Mouse (Mus musculus) embryonic fibroblast, embryonic 13.5 days (primary cell): ENCODE measurements around the gene Idh3g. TPM values are rescaled to one million over a fixed set of nuclear protein-coding genes. Genes with fewer than 3 reads are reported as not detected.
A peak's percentile ranks its signal among the peaks of the same experiment; 100 is the strongest.

Source experiments
- H3K27ac ChIP-seq: 2 replicates; pipeline ENCODE4 v1.5.1; 2012; ENCODE audit warnings: low read length, control low read depth, inconsistent platforms; ENCODE audit not compliant: insufficient read depth
- H3K4me1 ChIP-seq: 2 replicates; pipeline ENCODE4 v1.6.1; 2011; ENCODE audit warnings: low read length; ENCODE audit not compliant: control insufficient read depth, insufficient read depth
- H3K4me3 ChIP-seq: 2 replicates; pipeline ENCODE4 v1.5.1; 2011; ENCODE audit warnings: mild to moderate bottlenecking, control low read depth, low read length; ENCODE audit not compliant: insufficient read depth
- CTCF ChIP-seq: IDR thresholded peaks from 2 replicates; pipeline ENCODE4 v1.5.1; 2011; ENCODE audit warnings: mild to moderate bottlenecking, control low read depth, low read length, moderate library complexity, borderline replicate concordance; ENCODE audit not compliant: insufficient read depth
- POLR2A ChIP-seq: IDR thresholded peaks from 2 replicates; pipeline ENCODE4 v1.6.1; 2011; ENCODE audit warnings: low read depth, mild to moderate bottlenecking, control low read depth, low read length, moderate library complexity
- polyA plus RNA-seq: library from polyadenylated mRNA; stranded (reverse); fragments of >200 nt; gene quantifications from 2 replicates; pipeline ENCODE4 v1.2.4, GENCODE M21; 2011; ENCODE audit warnings: low read depth; ENCODE audit not compliant: missing spikeins, insufficient read length

The Idh3g gene
- polyA plus RNA-seq = 94.8 and 115 TPM in 2 replicates

DNA sequence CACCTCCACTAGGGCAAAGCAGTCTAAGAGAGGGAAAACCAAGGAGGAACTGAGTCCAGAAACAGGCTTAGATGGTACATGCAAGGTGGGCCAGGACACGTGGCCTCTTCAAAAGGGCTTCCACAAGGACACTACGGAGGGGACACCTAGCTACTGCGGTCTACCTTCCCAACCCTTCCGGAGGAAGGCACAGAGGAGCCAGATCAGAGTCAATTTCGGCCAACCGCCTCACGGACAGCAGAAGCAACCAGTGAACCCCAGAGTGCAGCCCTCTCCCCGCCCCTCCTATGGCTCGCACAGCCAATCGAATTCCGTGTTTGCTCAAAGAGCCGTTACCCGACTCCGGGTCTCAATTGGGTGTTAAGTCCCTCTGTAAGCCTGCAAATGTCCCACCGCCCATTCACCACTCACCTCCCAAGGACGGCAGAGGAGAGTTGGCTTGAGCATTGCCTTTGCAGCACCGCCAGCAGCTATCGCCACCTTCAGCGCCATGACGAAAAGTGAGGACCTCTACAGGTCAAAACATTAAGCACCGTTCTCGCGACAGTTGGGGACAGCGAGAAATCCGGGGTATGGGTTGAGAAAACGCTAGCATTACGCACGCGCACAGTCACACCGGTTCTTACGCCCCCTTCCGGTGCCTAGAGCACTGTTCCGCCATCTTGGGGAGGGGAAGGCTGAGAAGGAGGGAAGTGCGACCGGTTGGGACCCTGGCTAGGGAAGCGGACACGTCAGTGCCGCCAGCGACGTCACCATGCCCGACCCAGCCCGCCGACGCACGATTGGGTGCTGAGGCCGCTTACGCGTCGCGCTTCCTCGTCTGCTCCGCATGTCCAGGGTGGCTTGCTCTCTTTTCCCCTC, at the start of gene Idh3g, which contains the start of gene Ssr4:
Idh3g (minus strand) TSS at position 534 of the 861 bp plus-strand sequence.
Ssr4 (plus strand) TSS at position 665 of the 861 bp plus-strand sequence.
- Histone ChIP-seq H3K27ac (peak within 1 kb of the TSS; percentile 67), H3K4me3 (peak within 1 kb of the TSS; percentile 89), H3K4me1 (no peaks in the 10 kb centered on the region)
- TF ChIP-seq POLR2A = peak; percentile 83
- TF ChIP-seq CTCF = peak; percentile 36; the same call in 1 of the 2 replicates

DNA sequence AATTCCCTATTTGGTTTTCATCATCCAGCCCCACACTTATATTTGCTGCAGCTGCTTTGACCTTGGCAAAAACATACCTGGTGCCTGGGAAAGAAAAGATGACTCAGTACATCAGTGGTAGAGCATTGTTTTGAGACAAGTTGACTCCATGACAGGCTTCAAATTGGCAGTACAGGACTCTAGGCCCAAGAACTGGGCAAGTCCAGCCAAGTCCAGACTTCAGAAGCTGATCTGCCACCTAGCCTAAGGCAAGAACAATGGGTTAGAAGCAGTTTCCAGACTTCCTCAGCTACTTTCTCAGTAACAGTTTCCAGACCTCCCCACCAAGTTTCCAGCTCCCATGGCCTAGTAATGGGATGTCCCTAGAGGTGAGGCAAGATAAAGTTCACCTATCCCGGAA, 49.0 kb upstream of the Idh3g start:
- TF ChIP-seq CTCF (no peak), POLR2A (no peak)
- no peak overlapping the region for H3K27ac ChIP-seq
- no peaks in the 10 kb centered on the region for H3K4me1 ChIP-seq
- no peak overlapping the region for H3K4me3 ChIP-seq

DNA sequence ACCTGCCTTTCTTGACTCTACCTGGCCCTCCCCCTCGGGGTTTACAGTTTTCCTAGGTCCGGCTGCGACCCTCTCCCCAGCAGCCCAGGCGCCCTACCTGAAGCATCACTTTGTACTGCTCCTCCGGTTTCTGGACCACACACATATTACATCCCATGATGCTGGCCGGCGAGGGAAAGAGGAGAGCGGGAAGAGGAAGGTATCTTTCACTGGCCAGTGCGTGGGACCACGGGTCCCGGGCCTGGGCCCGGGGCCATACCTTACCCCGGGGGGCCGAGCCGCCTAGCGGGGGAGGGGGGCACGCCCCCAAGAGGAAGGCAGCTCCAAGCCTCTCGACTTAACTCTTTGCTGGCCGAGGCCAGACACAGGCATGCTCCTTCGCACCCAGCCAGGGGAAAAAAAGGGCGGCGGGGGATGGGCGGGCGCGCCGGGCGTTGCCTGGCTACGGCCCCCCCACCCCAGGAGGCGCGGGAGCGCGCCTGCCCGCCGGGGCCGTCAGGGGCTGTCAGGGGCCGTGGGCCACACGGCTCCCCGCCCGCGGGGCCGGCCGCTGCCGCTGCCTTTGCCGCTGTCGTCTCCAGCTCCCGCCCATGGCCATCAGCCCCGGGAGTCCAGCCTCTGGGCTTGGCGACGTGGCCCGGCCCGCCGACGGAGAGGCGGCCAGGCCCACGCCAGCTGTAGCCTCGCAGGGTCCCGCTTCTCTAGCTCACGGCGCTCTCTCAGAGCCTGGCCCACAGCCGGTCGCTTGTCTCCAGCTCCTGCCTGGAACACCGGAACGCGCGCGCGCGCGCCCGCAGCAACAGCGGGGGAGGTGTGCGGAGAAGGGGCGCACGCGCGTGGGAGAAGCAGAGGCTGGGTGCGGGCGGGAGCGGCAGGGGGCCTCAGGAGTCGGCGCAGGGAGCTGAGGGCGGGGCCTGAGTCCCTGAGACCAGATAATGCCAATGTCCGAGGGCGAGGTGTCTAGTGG, 37.8 kb upstream of the Idh3g start, which contains the start of gene Pdzd4:
Pdzd4 (minus strand) TSS at position 785 of the 967 bp plus-strand sequence.
- TF ChIP-seq CTCF (no peak), POLR2A (peak; percentile 35; the same call in 1 of the 2 replicates)
- Histone ChIP-seq H3K4me1 (no peaks in the 10 kb centered on the region), H3K4me3 (peak within 1 kb of the TSS; percentile 59), H3K27ac (no peak within 1 kb of the TSS)

GRCm38 (mm10) chrX:73823747-73824146, 37.0 kb upstream of the Idh3g start:
- H3K4me1 ChIP-seq = no peaks in the 10 kb centered on the region
- TF ChIP-seq CTCF = no peak
- no peak for TF ChIP-seq POLR2A
- no peak overlapping the region for H3K27ac ChIP-seq
- H3K4me3 ChIP-seq = peak overlapping the region; percentile 59

DNA sequence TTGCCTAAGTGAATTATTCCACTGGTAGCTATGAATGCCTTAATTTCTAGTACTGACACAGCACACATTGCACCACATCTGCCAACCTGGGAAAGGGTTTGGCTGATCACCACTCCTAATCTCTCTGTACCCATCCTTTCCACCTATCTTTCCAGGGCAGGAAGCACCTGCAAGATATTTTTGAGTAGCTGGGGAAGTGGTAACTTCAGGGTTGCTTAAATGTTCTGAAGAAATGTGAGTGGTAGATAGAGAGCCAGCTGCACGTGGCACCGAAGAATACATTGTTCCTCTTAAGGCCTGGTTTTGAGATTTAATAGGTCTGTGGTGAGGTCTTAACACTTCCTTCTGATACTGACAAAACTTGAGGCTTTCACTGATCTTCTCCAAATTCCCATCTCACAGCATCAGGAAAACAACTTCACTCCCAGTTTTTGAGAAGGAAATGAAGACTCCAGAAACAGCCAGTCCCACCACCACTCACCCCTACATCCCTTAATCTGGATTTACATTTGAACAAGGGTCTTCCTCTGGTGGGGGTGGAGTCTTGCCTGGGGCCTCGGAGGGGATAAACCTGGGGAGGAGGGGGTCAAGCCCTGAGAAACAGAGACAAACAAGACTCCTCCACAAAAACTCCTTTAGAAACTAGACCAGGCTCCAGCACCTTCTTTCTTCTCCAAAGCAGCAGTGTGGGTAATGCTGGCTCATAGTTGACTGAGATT, 30.1 kb upstream of the Idh3g start:
- Histone ChIP-seq H3K4me3 (no peak overlapping the region), H3K4me1 (no peaks in the 10 kb centered on the region), H3K27ac (no peak overlapping the region)
- TF ChIP-seq CTCF (no peak), POLR2A (no peak)

- H3K4me3 ChIP-seq = no peak overlapping the region
- H3K27ac ChIP-seq = no peak overlapping the region
- no peaks in the 10 kb centered on the region for H3K4me1 ChIP-seq
- TF ChIP-seq POLR2A (no peak), CTCF (no peak)
Measured at GRCm38 (mm10) chrX:73815072-73815471, 28.4 kb upstream of the Idh3g start.

DNA sequence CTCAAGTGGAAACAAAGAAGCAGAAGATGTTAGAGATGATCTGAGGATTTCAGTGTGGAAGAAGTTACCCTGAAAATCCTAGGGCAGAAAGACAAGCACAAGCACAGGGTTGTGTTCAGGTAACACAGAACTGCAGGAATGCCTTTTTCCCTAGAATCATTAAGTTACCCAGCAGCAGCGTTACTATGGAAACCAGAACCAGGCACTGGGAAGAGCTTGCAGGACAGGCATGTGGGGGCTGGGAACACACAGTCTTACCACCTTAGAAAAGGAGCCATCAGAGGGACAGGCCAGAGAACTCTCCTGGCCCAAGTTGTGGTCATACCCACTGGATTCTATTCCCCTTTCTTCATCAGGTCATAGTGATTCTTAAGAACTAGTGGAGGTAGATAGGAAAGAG, 19.1 kb upstream of the Idh3g start:
- H3K4me3 ChIP-seq = no peak overlapping the region
- H3K27ac ChIP-seq = no peak overlapping the region
- no peaks in the 10 kb centered on the region for H3K4me1 ChIP-seq
- no peak for TF ChIP-seq CTCF
- no peak for TF ChIP-seq POLR2A

DNA sequence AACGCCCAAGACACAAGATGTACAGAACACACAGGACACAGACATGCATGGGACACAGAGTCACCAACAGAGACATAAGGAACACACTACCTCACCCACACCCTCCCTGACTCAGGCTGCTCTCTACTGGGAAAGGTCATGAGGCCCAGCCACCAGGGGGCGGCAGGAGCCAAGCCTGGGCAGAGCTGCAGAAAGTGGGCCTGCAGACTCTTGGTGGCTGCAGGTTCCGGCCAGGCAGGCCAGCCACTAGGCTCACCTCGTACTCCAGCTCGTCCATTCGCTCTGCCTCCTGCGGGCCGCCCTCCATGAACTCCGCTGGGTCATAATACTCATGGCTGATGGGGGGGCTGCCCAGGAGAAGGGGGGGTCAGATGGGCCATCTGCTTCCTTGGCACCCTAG, 11.8 kb upstream of the Idh3g start:
- Histone ChIP-seq H3K27ac (no peak overlapping the region), H3K4me3 (no peak overlapping the region), H3K4me1 (no peaks in the 10 kb centered on the region)
- TF ChIP-seq CTCF (peak; percentile 67), POLR2A (no peak)

DNA sequence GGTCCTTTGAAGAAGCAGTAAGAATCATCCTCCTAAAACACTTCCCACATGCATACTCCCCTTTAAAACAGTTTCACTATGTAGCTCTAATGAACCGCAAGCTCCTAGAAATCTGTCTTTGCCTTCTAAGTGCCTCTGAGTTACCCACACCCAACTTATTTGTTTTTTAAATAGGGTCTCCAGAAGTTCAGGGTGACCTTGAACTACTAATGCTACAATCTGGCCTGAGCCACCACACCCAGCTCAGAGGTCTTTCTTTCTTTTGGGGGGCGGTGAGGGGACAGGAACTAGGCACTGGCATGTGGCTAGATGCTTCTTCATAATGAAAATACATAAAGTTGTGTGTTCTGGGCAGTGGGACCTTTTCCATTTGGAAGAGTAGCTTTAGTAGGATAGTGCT, 10.8 kb upstream of the Idh3g start:
- Histone ChIP-seq H3K4me3 (no peak overlapping the region), H3K4me1 (no peaks in the 10 kb centered on the region), H3K27ac (no peak overlapping the region)
- no peak for TF ChIP-seq POLR2A
- no peak for TF ChIP-seq CTCF
